Mouse (Mus musculus) CH12.LX (cell line): ENCODE data around the gene Hilpda. TPM values are rescaled to one million over a fixed set of nuclear protein-coding genes. Genes with fewer than 3 reads are reported as not detected.

Experiments
- DNase-seq: peaks from one replicate; pipeline ENCODE4 v3.0.0-alpha.2; 2013; ENCODE audit errors: extremely low read depth
- H3K27ac ChIP-seq: 2 replicates; pipeline ENCODE4 v1.5.1; 2012; ENCODE audit warnings: low read depth, mild to moderate bottlenecking, control low read depth, moderate library complexity; ENCODE audit not compliant: insufficient read depth
- H3K27me3 ChIP-seq: replicated peaks from 2 replicates; pipeline ENCODE3; 2012; ENCODE audit warnings: inconsistent platforms
- H3K36me3 ChIP-seq, 2 experiments: replicated peaks in 1 of 2; 2 replicates each; pipeline versions ENCODE3 to v1.6.1; 2012; ENCODE audit warnings: inconsistent platforms in 1 of 2, low read length in 1 of 2, mild to moderate bottlenecking in 1 of 2, mixed read lengths in 1 of 2, moderate library complexity in 1 of 2; ENCODE audit not compliant: control insufficient read depth in 1 of 2, insufficient read depth in 1 of 2
- H3K4me1 ChIP-seq, 2 experiments: 2 replicates each; pipeline ENCODE4 v1.6.1; 2012; ENCODE audit warnings: inconsistent platforms in 1 of 2, moderate library complexity in 1 of 2; ENCODE audit not compliant: insufficient read depth in 2 of 2, control insufficient read depth in 1 of 2
- H3K4me2 ChIP-seq: 2 replicates; pipeline ENCODE4 v1.6.1; 2012; ENCODE audit warnings: low read depth, mild to moderate bottlenecking, control low read depth; ENCODE audit not compliant: poor library complexity, insufficient read depth, severe bottlenecking
- H3K4me3 ChIP-seq, 3 experiments: fragments of 150-350 bp in 1 of 3; sonication (generic) in 1 of 3; replicated peaks in 1 of 3; 2 replicates each; pipeline versions ENCODE3 to v1.5.1; 2011 to 2012; ENCODE audit warnings: low read depth in 2 of 3, low read length in 2 of 3, mild to moderate bottlenecking in 2 of 3, moderate library complexity in 2 of 3, control low read depth in 1 of 3, improper control_type of control experiment in 1 of 3, inconsistent platforms in 1 of 3, mixed read lengths in 1 of 3; ENCODE audit not compliant: poor library complexity in 1 of 3
- H3K79me2 ChIP-seq: replicated peaks from 2 replicates; pipeline ENCODE4 v1.6.1; 2012; ENCODE audit warnings: mild to moderate bottlenecking, moderate library complexity; ENCODE audit not compliant: control insufficient read depth, poor library complexity, insufficient read depth, severe bottlenecking; ENCODE audit errors: extremely low read depth
- H3K9ac ChIP-seq: 2 replicates; pipeline ENCODE4 v1.6.1; 2012; ENCODE audit warnings: low read depth, mild to moderate bottlenecking, control low read depth, moderate library complexity; ENCODE audit not compliant: insufficient read depth
- H3K9me3 ChIP-seq: replicated peaks from 2 replicates; pipeline ENCODE3; 2012; ENCODE audit warnings: low read length, inconsistent platforms, mixed read lengths
- BHLHE40 ChIP-seq: IDR thresholded peaks from 2 replicates; pipeline ENCODE4 v1.6.1; 2011; ENCODE audit warnings: mild to moderate bottlenecking, low read depth, low read length, improper control_type of control experiment
- CHD1 ChIP-seq: IDR thresholded peaks from 2 replicates; pipeline ENCODE4 v1.6.1; 2012; ENCODE audit warnings: low read depth, low read length, improper control_type of control experiment, inconsistent platforms
- CHD2 ChIP-seq: IDR thresholded peaks from 2 replicates; pipeline ENCODE4 v1.6.1; 2011; ENCODE audit warnings: low read length, improper control_type of control experiment
- E2F4 ChIP-seq: IDR thresholded peaks from 2 replicates; pipeline ENCODE4 v1.6.1; 2011; ENCODE audit warnings: low read depth, low read length, improper control_type of control experiment; ENCODE audit not compliant: insufficient replicate concordance
- ELF1 ChIP-seq: IDR thresholded peaks from 2 replicates; pipeline ENCODE4 v1.6.1; 2014; ENCODE audit warnings: low read depth, mild to moderate bottlenecking, inconsistent platforms, low read length, improper control_type of control experiment
- ETS1 ChIP-seq: conservative IDR thresholded peaks from 2 replicates; pipeline ENCODE4 v1.6.1; 2012; ENCODE audit warnings: low read depth, mild to moderate bottlenecking, inconsistent platforms, low read length, improper control_type of control experiment, moderate library complexity
- GABPA ChIP-seq: IDR thresholded peaks from 2 replicates; pipeline ENCODE4 v1.6.1; 2012; ENCODE audit warnings: low read depth, low read length, improper control_type of control experiment, inconsistent platforms; ENCODE audit not compliant: insufficient replicate concordance
- HCFC1 ChIP-seq: IDR thresholded peaks from 2 replicates; pipeline ENCODE4 v1.6.1; 2012; ENCODE audit warnings: low read depth, mild to moderate bottlenecking, inconsistent platforms, low read length, improper control_type of control experiment
- IRF4 ChIP-seq: IDR thresholded peaks from 2 replicates; pipeline ENCODE4 v1.6.1; 2014; ENCODE audit warnings: low read depth, mild to moderate bottlenecking, inconsistent platforms, low read length, improper control_type of control experiment
- JUN ChIP-seq: IDR thresholded peaks from 2 replicates; pipeline ENCODE4 v1.6.1; 2011; ENCODE audit warnings: low read depth, mild to moderate bottlenecking, low read length, improper control_type of control experiment, moderate library complexity; ENCODE audit not compliant: insufficient read depth
- JUND ChIP-seq: conservative IDR thresholded peaks from 2 replicates; pipeline ENCODE4 v1.6.1; 2011; ENCODE audit warnings: low read depth, low read length, improper control_type of control experiment
- KAT2A ChIP-seq: IDR thresholded peaks from 2 replicates; pipeline ENCODE4 v1.6.1; 2012; ENCODE audit warnings: low read length, improper control_type of control experiment, inconsistent platforms; ENCODE audit not compliant: insufficient replicate concordance
- MAX ChIP-seq: IDR thresholded peaks from 2 replicates; pipeline ENCODE4 v1.6.1; 2011; ENCODE audit warnings: low read length, improper control_type of control experiment
- MAZ ChIP-seq: IDR thresholded peaks from 2 replicates; pipeline ENCODE4 v1.6.1; 2012; ENCODE audit warnings: low read depth, mild to moderate bottlenecking, inconsistent platforms, low read length, improper control_type of control experiment, moderate library complexity
- NELFE ChIP-seq: IDR thresholded peaks from 2 replicates; pipeline ENCODE4 v1.6.1; 2011; ENCODE audit warnings: low read depth, low read length, improper control_type of control experiment
- PAX5 ChIP-seq: IDR thresholded peaks from 2 replicates; pipeline ENCODE4 v1.6.1; 2012; ENCODE audit warnings: low read length, inconsistent platforms, mixed read lengths
- POLR2A ChIP-seq: IDR thresholded peaks from 2 replicates; pipeline ENCODE4 v1.6.1; 2011; ENCODE audit warnings: low read depth, mild to moderate bottlenecking, improper control_type of control experiment, low read length
- POLR2AphosphoS2 ChIP-seq: IDR thresholded peaks from 2 replicates; pipeline ENCODE4 v1.6.1; 2011; ENCODE audit warnings: low read depth, low read length, improper control_type of control experiment
- RAD21 ChIP-seq: IDR thresholded peaks from 2 replicates; pipeline ENCODE4 v1.6.1; 2011; ENCODE audit warnings: low read depth, mild to moderate bottlenecking, low read length, improper control_type of control experiment, moderate library complexity
- RCOR1 ChIP-seq: conservative IDR thresholded peaks from 2 replicates; pipeline ENCODE4 v1.6.1; 2012; ENCODE audit warnings: low read depth, mild to moderate bottlenecking, inconsistent platforms, low read length, improper control_type of control experiment
- SIN3A ChIP-seq: IDR thresholded peaks from 2 replicates; pipeline ENCODE4 v1.6.1; 2012; ENCODE audit warnings: low read length, improper control_type of control experiment, inconsistent platforms
- SMC3 ChIP-seq: IDR thresholded peaks from 2 replicates; pipeline ENCODE4 v1.6.1; 2011; ENCODE audit warnings: low read depth, low read length, improper control_type of control experiment
- TCF12 ChIP-seq: IDR thresholded peaks from 2 replicates; pipeline ENCODE4 v1.6.1; 2014; ENCODE audit warnings: low read depth, mild to moderate bottlenecking, inconsistent platforms, low read length, improper control_type of control experiment
- UBTF ChIP-seq: IDR thresholded peaks from 2 replicates; pipeline ENCODE4 v1.6.1; 2012; ENCODE audit warnings: low read depth, mild to moderate bottlenecking, inconsistent platforms, low read length, improper control_type of control experiment, moderate library complexity
- USF2 ChIP-seq: conservative IDR thresholded peaks from 2 replicates; pipeline ENCODE4 v1.6.1; 2011; ENCODE audit warnings: low read depth, low read length, improper control_type of control experiment
- ZKSCAN1 ChIP-seq: IDR thresholded peaks from 2 replicates; pipeline ENCODE4 v1.6.1; 2012; ENCODE audit warnings: low read depth, inconsistent platforms, low read length, improper control_type of control experiment, borderline replicate concordance
- ZMIZ1 ChIP-seq: IDR thresholded peaks from 2 replicates; pipeline ENCODE4 v1.6.1; 2012; ENCODE audit warnings: low read depth, mild to moderate bottlenecking, inconsistent platforms, low read length, improper control_type of control experiment
- ZNF384 ChIP-seq: IDR thresholded peaks from 2 replicates; pipeline ENCODE4 v1.6.1; 2012; ENCODE audit warnings: low read depth, low read length, improper control_type of control experiment, inconsistent platforms
- dilution Hi-C: fragments of 300-500 bp; cut with MboI; formaldehyde crosslinking; loops from 2 replicates; pipeline ENCODE4 v1.14.3; 2020; ENCODE audit warnings: low sequenced_read_pairs; ENCODE audit not compliant: extremely low pct_unique_long_range_greater_than_20kb, extremely low pct_ligation_motif_present
- in situ Hi-C: fragments of 300-500 bp; cut with MboI; formaldehyde crosslinking; loops from 3 replicates; pipeline ENCODE4 v1.14.3; 2019; ENCODE audit warnings: low sequenced_read_pairs, low pct_ligation_motif_present, low pct_unique_long_range_greater_than_20kb, mixed read lengths
- polyA plus RNA-seq: library from polyadenylated mRNA; unstranded; fragments of >175 nt; gene quantifications from 2 replicates; pipeline ENCODE4 v1.2.1, GENCODE M21; 2012; ENCODE audit warnings: low read depth; ENCODE audit not compliant: insufficient read length
- total RNA-seq, 2 experiments: library from RNA; depleted of rRNA; stranded (reverse); fragments of 300-350 nt in 1 of 2; fragments of >200 nt in 1 of 2; gene quantifications; 2 replicates each; pipeline ENCODE4 v1.2.3; 2012 to 2014

The Hilpda gene
- total and polyA plus RNA-seq, 3 experiments: 11.1 to 52.3 (median 23.7) TPM

DNA sequence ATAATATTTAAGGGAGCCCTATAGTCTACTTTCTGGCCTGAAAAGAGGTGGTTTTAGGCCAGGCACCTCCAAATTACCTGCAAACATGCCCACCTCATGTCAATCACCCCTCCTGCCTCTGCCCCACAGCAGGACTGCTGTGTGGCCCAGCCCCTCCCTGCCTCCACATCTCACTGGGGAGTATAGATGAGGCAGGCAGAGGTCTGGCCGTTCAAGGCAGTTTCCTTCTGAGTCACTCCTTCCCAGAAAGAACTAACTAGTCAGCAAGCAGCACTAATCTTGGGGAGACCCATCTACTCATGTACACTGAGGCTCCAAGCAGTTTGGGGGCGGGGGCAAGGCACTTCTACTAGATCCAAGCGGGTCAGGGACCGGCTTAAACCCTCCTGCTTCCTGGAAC lies 25.2 kb upstream of the Hilpda start:
- DNase-seq: peak; percentile 54
- Histone ChIP-seq H3K4me3 (no peak overlapping the region), H3K4me1 (peaks cover 21 to 24% of the 10 kb centered on the region in 2 experiments), H3K9ac (no peak overlapping the region), H3K27ac (no peak overlapping the region), H3K79me2 (no peaks in the 10 kb centered on the region), H3K36me3 (no peaks in the 10 kb centered on the region), H3K4me2 (no peak overlapping the region), H3K27me3 (peaks cover 3% of the 10 kb centered on the region), H3K9me3 (no peaks in the 10 kb centered on the region)
- dilution Hi-C loops (no loop called here), in situ Hi-C loops (no loop called here)
- TF ChIP-seq IRF4 (peak; percentile 80; the same call in 1 of the 2 replicates), TCF12 (no peak), BHLHE40 (no peak), GABPA (no peak), POLR2A (no peak), CHD2 (0 out of 2 replicates have a peak, but pooled peaks have one; percentile 29), SIN3A (no peak), HCFC1 (no peak), KAT2A (no peak), SMC3 (no peak)

DNA sequence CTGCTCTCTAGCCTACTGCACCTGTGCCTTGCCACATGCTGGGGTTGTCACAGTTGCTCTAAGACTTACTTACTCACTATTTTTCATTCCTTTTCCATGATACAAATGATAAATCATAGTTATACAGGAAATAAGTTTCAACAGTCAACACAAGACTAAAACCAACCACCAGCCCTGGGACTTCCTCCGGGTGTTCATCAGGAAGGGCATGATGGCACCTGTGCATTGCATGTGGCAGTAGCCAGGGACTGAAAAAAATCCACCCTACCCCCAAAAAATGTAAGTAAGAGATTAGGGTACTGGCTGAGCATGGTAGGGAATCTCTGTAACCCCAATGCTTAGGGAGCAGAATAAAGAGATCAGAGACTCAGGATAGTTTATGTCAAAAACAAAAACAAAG lies 12.9 kb upstream of the Hilpda start:
- dilution Hi-C loops: no loop called here

DNA sequence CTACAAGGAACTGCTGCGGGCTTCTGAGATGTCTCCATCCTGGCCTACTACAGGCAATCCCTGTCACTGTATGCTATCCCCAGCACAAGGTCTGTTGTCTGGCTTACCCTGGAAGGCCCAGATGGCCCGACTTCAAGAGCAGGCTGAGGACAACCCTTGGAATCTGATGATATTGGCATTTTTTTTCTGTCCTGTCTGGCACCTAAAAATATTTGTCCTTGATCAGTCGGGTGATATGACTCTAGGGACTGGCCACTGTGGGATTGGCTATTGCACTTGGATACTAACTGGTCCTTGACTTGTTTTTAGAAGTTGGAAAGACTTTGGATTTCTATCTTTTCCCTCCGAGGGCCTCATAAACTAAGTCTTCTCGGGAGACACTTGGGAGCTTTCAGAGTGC lies 10.5 kb upstream of the Hilpda start:
- dilution Hi-C loops: no loop called here
- no peak for DNase-seq
- H3K9me3 ChIP-seq: no peaks in the 10 kb centered on the region

More for the DNA sequence above, 12.9 kb upstream of the Hilpda start:
- no peak overlapping the region for H3K4me2 ChIP-seq
- no peaks in the 10 kb centered on the region for H3K36me3 ChIP-seq
- no peaks in the 10 kb centered on the region for H3K9me3 ChIP-seq
- no peak overlapping the region for H3K27ac ChIP-seq
- in situ Hi-C loops: no loop called here
- TF ChIP-seq ETS1 (no peak), ZNF384 (no peak), CHD2 (no peak), ELF1 (no peak), MAZ (no peak), MAX (no peak)
- peaks cover 0 to under 1% of the 10 kb centered on the region in 2 experiments; a peak in 2 of 4 replicates for H3K4me1 ChIP-seq
- no peak overlapping the region for H3K9ac ChIP-seq
- DNase-seq: no peak
- peaks cover 20% of the 10 kb centered on the region for H3K27me3 ChIP-seq
- H3K79me2 ChIP-seq: no peaks in the 10 kb centered on the region
- H3K4me3 ChIP-seq: no peak overlapping the region

More for the DNA sequence above, 10.5 kb upstream of the Hilpda start:
- Histone ChIP-seq H3K27ac (no peak overlapping the region), H3K9ac (no peak overlapping the region), H3K27me3 (peaks cover 21% of the 10 kb centered on the region), H3K4me1 (peaks cover 0 to 2% of the 10 kb centered on the region in 2 experiments; a peak in 2 of 4 replicates), H3K4me3 (no peak overlapping the region), H3K36me3 (no peaks in the 10 kb centered on the region), H3K4me2 (no peak overlapping the region), H3K79me2 (no peaks in the 10 kb centered on the region)
- in situ Hi-C loops: no loop called here
- no peak for TF ChIP-seq RAD21
- TF ChIP-seq JUND: no peak
- TF ChIP-seq USF2: no peak
- no peak for TF ChIP-seq MAX
- no peak for TF ChIP-seq UBTF
- TF ChIP-seq TCF12: no peak
- no peak for TF ChIP-seq ZKSCAN1
- no peak for TF ChIP-seq ZMIZ1
- no peak for TF ChIP-seq POLR2AphosphoS2
- TF ChIP-seq RCOR1: no peak
- no peak for TF ChIP-seq JUN
- no peak for TF ChIP-seq ZNF384
- TF ChIP-seq PAX5: no peak
- TF ChIP-seq E2F4: no peak
- no peak for TF ChIP-seq SMC3
- no peak for TF ChIP-seq NELFE
- no peak for TF ChIP-seq POLR2A
- no peak for TF ChIP-seq BHLHE40
- no peak for TF ChIP-seq CHD1
- TF ChIP-seq GABPA: no peak
